Mouse (Mus musculus) cerebellum, adult 2 months (tissue): Measurements from ENCODE around the gene Kcnd3.

Experiments used
- CTCF ChIP-seq: fragments of 200-500 bp; IDR thresholded peaks from 2 replicates; pipeline ENCODE4 v1.5.1; 2011; ENCODE audit warnings: low read depth, mild to moderate bottlenecking, control low read depth, low read length, moderate library complexity, borderline replicate concordance; ENCODE audit not compliant: insufficient read depth
- POLR2A ChIP-seq: fragments of 200-500 bp; IDR thresholded peaks from 2 replicates; pipeline ENCODE4 v1.6.1; 2011; ENCODE audit warnings: low read length, control low read depth, borderline replicate concordance; ENCODE audit not compliant: insufficient read depth

DNA sequence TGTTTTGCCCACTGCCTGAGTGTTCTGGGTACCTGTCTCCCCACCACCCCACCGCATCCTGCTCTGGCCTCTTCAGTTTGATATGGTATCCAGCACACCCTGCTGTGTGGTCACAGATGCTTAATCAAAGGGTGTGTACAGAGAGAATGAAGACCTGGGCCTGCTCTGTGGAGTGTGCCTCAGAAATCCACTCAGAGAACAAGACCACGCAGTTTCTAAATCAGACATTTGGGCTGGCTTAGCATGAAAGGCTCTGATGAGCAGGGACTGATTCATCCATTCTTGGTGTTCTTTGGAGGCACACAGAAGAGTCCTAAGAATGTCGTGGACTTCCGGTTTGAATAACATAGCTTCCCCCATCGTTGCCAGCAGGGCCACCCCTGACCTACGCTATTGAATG lies 86.3 kb downstream of the Kcnd3 start:
- TF ChIP-seq POLR2A (no peak), CTCF (no peak)
